Mouse (Mus musculus): ENCODE measurements around the gene Slc27a2.

- TF ChIP-seq POLR2A (IDR thresholded peaks at IDR 0.05; ENCODE audit: borderline replicate concordance, extremely low read depth, low read depth, low read length) = no peak
- no peak for TF ChIP-seq CTCF (IDR thresholded peaks at IDR 0.05; ENCODE audit: insufficient read depth, low read length)
Observed at GRCm38 (mm10) chr2:126551896-126552295, 311 bp upstream of the Slc27a2 start.

Data from lung, adult 2 months (tissue).